Mouse (Mus musculus): ENCODE results near the gene Fcer1g.

The Fcer1g gene

GRCm38 (mm10) chr1:171234126-171234525 lies at the start of gene Fcer1g:
Gene Fcer1g, minus strand, starts transcription at chr1:171234365.
- no peak for DNase-seq (ENCODE audit: low read depth)

GRCm38 (mm10) chr1:171283188-171284160 lies 49.3 kb upstream of the Fcer1g start:
- no peak for DNase-seq (ENCODE audit: low read depth)

GRCm38 (mm10) chr1:171282086-171282805 lies 48.1 kb upstream of the Fcer1g start:
- no peak for DNase-seq (ENCODE audit: low read depth)

- peak; percentile 93 for DNase-seq (ENCODE audit: low read depth)
These were observed 47.4 kb upstream of the Fcer1g start for GRCm38 (mm10) chr1:171281528-171281923.

- peak; percentile 97 for DNase-seq (ENCODE audit: low read depth)
These were observed 46.9 kb upstream of the Fcer1g start, which contains the start of gene Ppox for GRCm38 (mm10) chr1:171280916-171281527. Gene Ppox, minus strand, starts transcription at chr1:171281186.

GRCm38 (mm10) chr1:171280250-171280915 lies 46.2 kb upstream of the Fcer1g start:
- no peak for DNase-seq (ENCODE audit: low read depth)

- DNase-seq (ENCODE audit: low read depth), result no peak
These were observed 45.6 kb upstream of the Fcer1g start for GRCm38 (mm10) chr1:171279721-171280120.

- no peak for DNase-seq (ENCODE audit: low read depth)
These were observed 45.0 kb upstream of the Fcer1g start for GRCm38 (mm10) chr1:171279012-171279705.

GRCm38 (mm10) chr1:171278436-171278835 lies 44.3 kb upstream of the Fcer1g start:
- DNase-seq (ENCODE audit: low read depth), result no peak

GRCm38 (mm10) chr1:171277736-171278135 lies 43.6 kb upstream of the Fcer1g start:
- DNase-seq (ENCODE audit: low read depth), result no peak

GRCm38 (mm10) chr1:171276110-171276748 lies 42.1 kb upstream of the Fcer1g start:
- DNase-seq (ENCODE audit: low read depth), result no peak

- DNase-seq (ENCODE audit: low read depth), result no peak
These were observed 41.1 kb upstream of the Fcer1g start for GRCm38 (mm10) chr1:171275144-171275734.

GRCm38 (mm10) chr1:171274171-171274570 lies 40.0 kb upstream of the Fcer1g start:
- no peak for DNase-seq (ENCODE audit: low read depth)

GRCm38 (mm10) chr1:171272086-171272485 lies 37.9 kb upstream of the Fcer1g start:
- no peak for DNase-seq (ENCODE audit: low read depth)

GRCm38 (mm10) chr1:171271622-171272021 lies 37.5 kb upstream of the Fcer1g start:
- DNase-seq (ENCODE audit: low read depth), result no peak

- no peak for DNase-seq (ENCODE audit: low read depth)
These were observed 37.0 kb upstream of the Fcer1g start for GRCm38 (mm10) chr1:171271196-171271595.

GRCm38 (mm10) chr1:171270573-171270900 lies 36.4 kb upstream of the Fcer1g start:
- DNase-seq (ENCODE audit: low read depth), result no peak

GRCm38 (mm10) chr1:171269848-171270572 lies 35.8 kb upstream of the Fcer1g start, which contains the start of gene B4galt3:
Gene B4galt3, plus strand, starts transcription at chr1:171270328.
- peak; percentile 92 for DNase-seq (ENCODE audit: low read depth)

- peak; percentile 69 for DNase-seq (ENCODE audit: low read depth)
These were observed 34.2 kb upstream of the Fcer1g start for GRCm38 (mm10) chr1:171268341-171268740.
